Comparison of ENCODE assay signal across 21 mouse cellular contexts in genomic region chr2:32759001-32759400, GRCm38 (mm10). TPM values are rescaled to one million over a fixed set of nuclear protein-coding genes. Genes with fewer than 3 reads are reported as not detected.
DNase-seq lines count a peak whose midpoint lies in the region; ATAC-seq and TF ChIP-seq lines count a peak whose summit lies in the region.
"Had no signal": no experiment of that assay in that cellular context is flagged by ENCODE, and none has a peak within 500 bp of the region (broad histone marks: within the 10 kb centered on the region; RNA-seq: fewer than 3 reads in every experiment).

No protein-coding gene starts in this region.

- no peak for TF ChIP-seq CTCF in kidney, adult 2 months (conservative IDR thresholded peaks at IDR 0.05; ENCODE audit: insufficient read depth, insufficient read length, low read depth, low read length)
- no peak for TF ChIP-seq CTCF in midbrain, postnatal 0 days (IDR thresholded peaks at IDR 0.05)

- no peaks in the 10 kb centered on the region for H3K9me3 ChIP-seq in midbrain, postnatal 0 days (ENCODE audit: low read length)
- no peaks in the 10 kb centered on the region for H3K9me3 ChIP-seq in midbrain, embryonic 14.5 days (ENCODE audit: control insufficient read depth, low read length)
- no peaks in the 10 kb centered on the region for H3K9me3 ChIP-seq in embryonic facial prominence, embryonic 13.5 days
- H3K9me3 ChIP-seq: limb, embryonic 12.5 days; lung, embryonic 15.5 days had no signal

- no peaks in the 10 kb centered on the region; the same call in 1 of the 2 replicates for H3K36me3 ChIP-seq in kidney, adult 2 months (ENCODE audit: control insufficient read depth, insufficient read depth, low read length)
- H3K36me3 ChIP-seq in midbrain, postnatal 0 days (ENCODE audit: insufficient read depth, low read length): peaks cover 37% of the 10 kb centered on the region
- H3K36me3 ChIP-seq in midbrain, embryonic 14.5 days (ENCODE audit: control insufficient read depth, insufficient read depth, low read length): peaks cover 49% of the 10 kb centered on the region
- peaks cover 39% of the 10 kb centered on the region for H3K36me3 ChIP-seq in embryonic facial prominence, embryonic 13.5 days

- 94% methylated on average over 2 of the region's 2 CpGs for WGBS in kidney, adult 2 months
- 82% methylated on average over 2 of the region's 2 CpGs for WGBS in midbrain, postnatal 0 days
- 80% methylated on average over 2 of the region's 2 CpGs for WGBS in midbrain, embryonic 14.5 days
- WGBS in embryonic facial prominence, embryonic 13.5 days: 95% methylated on average over 2 of the region's 2 CpGs

- no peak overlapping the region for H3K4me2 ChIP-seq in midbrain, postnatal 0 days (ENCODE audit: low read depth, low read length, poor library complexity, severe bottlenecking)
- no peak overlapping the region for H3K4me2 ChIP-seq in midbrain, embryonic 14.5 days (ENCODE audit: low read length)
- no peak overlapping the region for H3K4me2 ChIP-seq in embryonic facial prominence, embryonic 13.5 days
- H3K4me2 ChIP-seq: limb, embryonic 12.5 days; lung, embryonic 15.5 days had no signal

- 0 out of 2 replicates have a peak overlapping the region, but pooled peaks have one; percentile 5 for H3K9ac ChIP-seq in midbrain, postnatal 0 days (replicated peaks; ENCODE audit: low read length, poor library complexity, severe bottlenecking)
- H3K9ac ChIP-seq in midbrain, embryonic 14.5 days (replicated peaks; ENCODE audit: low read length): no peak overlapping the region
- peak overlapping the region; percentile 40; the same call in 1 of the 2 replicates for H3K9ac ChIP-seq in embryonic facial prominence, embryonic 13.5 days
- H3K9ac ChIP-seq: limb, embryonic 12.5 days; liver, embryonic 14.5 days; lung, embryonic 15.5 days had no signal

- no peak for ATAC-seq in midbrain, postnatal 0 days (ENCODE audit: low FRiP score)
- ATAC-seq in midbrain, embryonic 14.5 days (ENCODE audit: low FRiP score, low TSS enrichment): no peak
- ATAC-seq in embryonic facial prominence, embryonic 13.5 days (ENCODE audit: insufficient number of reproducible peaks, insufficient read depth, low FRiP score, low TSS enrichment, low read depth): no peak
- no peak for ATAC-seq in inflammation-experienced regulatory T-cells, adult 6 months

- peak; percentile 88 for DNase-seq in heart, adult 11 months
- DNase-seq in heart, postnatal 25 days (ENCODE audit: low spot score): no peak
- no peak for DNase-seq in kidney, adult 2 months
- no peak for DNase-seq in kidney, adult 9 months
- DNase-seq in midbrain, postnatal 0 days (ENCODE audit: low spot score): no peak
- no peak for DNase-seq in midbrain, embryonic 14.5 days
- DNase-seq: adrenal gland, postnatal 36 days; B cell, adult 2 months; cerebellum, adult 2 months; gastrocnemius, postnatal 10 days; heart, adult 18-20 months; layer of hippocampus, adult 9-11 months; lung, postnatal 4 days; spleen, adult 18-20 months; thymus, postnatal 36 days had no signal

- intact Hi-C loops in heart, postnatal 25 days (cut with DNase I): no loop called here

- H3K4me3 ChIP-seq in kidney, adult 2 months (ENCODE audit: insufficient read depth, low read depth, low read length): no peak overlapping the region
- H3K4me3 ChIP-seq in midbrain, postnatal 0 days (ENCODE audit: low read depth, low read length): no peak overlapping the region
- no peak overlapping the region for H3K4me3 ChIP-seq in midbrain, embryonic 14.5 days (replicated peaks; ENCODE audit: low read depth, low read length)
- H3K4me3 ChIP-seq in embryonic facial prominence, embryonic 13.5 days: no peak overlapping the region
- H3K4me3 ChIP-seq: limb, embryonic 12.5 days; lung, embryonic 15.5 days had no signal

- peak overlapping the region; percentile 18; the same call in 1 of the 2 replicates for H3K27ac ChIP-seq in kidney, adult 2 months (ENCODE audit: insufficient read depth, low read depth, low read length)
- no peak overlapping the region for H3K27ac ChIP-seq in midbrain, postnatal 0 days (ENCODE audit: low read depth, low read length)
- no peak overlapping the region for H3K27ac ChIP-seq in midbrain, embryonic 14.5 days (replicated peaks; ENCODE audit: low read depth, low read length)
- H3K27ac ChIP-seq in embryonic facial prominence, embryonic 13.5 days: no peak overlapping the region
- H3K27ac ChIP-seq: limb, embryonic 12.5 days; liver, embryonic 14.5 days; lung, embryonic 15.5 days had no signal

- peaks cover 5% of the 10 kb centered on the region for H3K4me1 ChIP-seq in kidney, adult 2 months (ENCODE audit: control insufficient read depth, insufficient read depth, low read length)
- H3K4me1 ChIP-seq in midbrain, postnatal 0 days (ENCODE audit: insufficient read depth, low read length): no peaks in the 10 kb centered on the region
- peaks cover 12% of the 10 kb centered on the region for H3K4me1 ChIP-seq in midbrain, embryonic 14.5 days (ENCODE audit: control insufficient read depth, insufficient read depth, low read length)
- peaks cover 11% of the 10 kb centered on the region for H3K4me1 ChIP-seq in embryonic facial prominence, embryonic 13.5 days

- TF ChIP-seq POLR2A in kidney, adult 2 months (IDR thresholded peaks at IDR 0.05; ENCODE audit: low read depth, low read length): no peak

- no peaks in the 10 kb centered on the region for H3K27me3 ChIP-seq in kidney, adult 2 months (replicated peaks; ENCODE audit: control insufficient read depth, insufficient read depth, low read length)
- no peaks in the 10 kb centered on the region for H3K27me3 ChIP-seq in midbrain, postnatal 0 days (ENCODE audit: insufficient read depth, low read length)
- no peaks in the 10 kb centered on the region for H3K27me3 ChIP-seq in midbrain, embryonic 14.5 days (ENCODE audit: control insufficient read depth, insufficient read depth, low read length)
- no peaks in the 10 kb centered on the region for H3K27me3 ChIP-seq in embryonic facial prominence, embryonic 13.5 days
- H3K27me3 ChIP-seq: limb, embryonic 12.5 days; lung, embryonic 15.5 days had no signal

RNA-seq across cellular contexts. Expression of gene Tor2a, which starts 2.0 kb away (rescaled TPM):
- 1 to 10 TPM; 8.1 to 8.3 TPM for total RNA-seq in heart, postnatal 25 days (2021)
- polyA plus RNA-seq in kidney, adult 2 months (2012; rRNA removed): 72.5 and 93.3 TPM in 2 replicates
- total RNA-seq in midbrain, postnatal 0 days (2014; rRNA removed): 43.8 and 72.8 TPM in 2 replicates
- 42.0 and 44.9 TPM in 2 replicates for polyA plus RNA-seq in midbrain, postnatal 0 days (2015; fragmentation: Nextera tagmentation; extraction: Ambion mirVana)
- 50.5 and 51.1 TPM in 2 replicates for polyA plus RNA-seq in midbrain, embryonic 14.5 days (2014; fragmentation: Nextera tagmentation; extraction: Ambion mirVana)
- polyA plus RNA-seq in embryonic facial prominence, embryonic 13.5 days (2015; fragmentation: Nextera tagmentation; extraction: Ambion mirVana): 65.1 and 72.3 TPM in 2 replicates
- polyA plus RNA-seq in inflammation-experienced regulatory T-cells, adult 6 months (2017; shearing (Covaris generic)): 10 to 100 TPM; 56.4 to 69.0 (median 67.4) TPM

RNA-seq across cellular contexts. Expression of gene Ttc16, which starts 16.4 kb away (rescaled TPM):
- total RNA-seq in heart, postnatal 25 days (2021): under 1 TPM; 0.10 to 0.17 TPM
- polyA plus RNA-seq in kidney, adult 2 months (2012; rRNA removed): 1.1 TPM in 2 replicates
- 0.90 and 3.2 TPM in 2 replicates for total RNA-seq in midbrain, postnatal 0 days (2014; rRNA removed)
- 0.32 and 0.44 TPM in 2 replicates for polyA plus RNA-seq in midbrain, postnatal 0 days (2015; fragmentation: Nextera tagmentation; extraction: Ambion mirVana)
- polyA plus RNA-seq in midbrain, embryonic 14.5 days (2014; fragmentation: Nextera tagmentation; extraction: Ambion mirVana): 0.41 and 0.80 TPM in 2 replicates
- 0.21 and 0.29 TPM in 2 replicates for polyA plus RNA-seq in embryonic facial prominence, embryonic 13.5 days (2015; fragmentation: Nextera tagmentation; extraction: Ambion mirVana)
- polyA plus RNA-seq in inflammation-experienced regulatory T-cells, adult 6 months (2017; shearing (Covaris generic)): 1 to 10 TPM in 1 of 3 experiments, under 1 TPM in 2; 0.55 to 1.8 (median 0.95) TPM
- total RNA-seq: hematopoietic stem cell, adult 5-6 weeks had no signal

RNA-seq across cellular contexts. Expression of gene Ptrh1, which starts 16.6 kb away (rescaled TPM):
- total RNA-seq in heart, postnatal 25 days (2021): 1 to 10 TPM; 2.6 to 4.2 TPM
- polyA plus RNA-seq in kidney, adult 2 months (2012; rRNA removed): 8.0 and 11.8 TPM in 2 replicates
- total RNA-seq in midbrain, postnatal 0 days (2014; rRNA removed): 2.1 and 2.7 TPM in 2 replicates
- polyA plus RNA-seq in midbrain, postnatal 0 days (2015; fragmentation: Nextera tagmentation; extraction: Ambion mirVana): 3.8 and 3.9 TPM in 2 replicates
- 3.5 TPM in 2 replicates for polyA plus RNA-seq in midbrain, embryonic 14.5 days (2014; fragmentation: Nextera tagmentation; extraction: Ambion mirVana)
- 4.6 and 5.8 TPM in 2 replicates for polyA plus RNA-seq in embryonic facial prominence, embryonic 13.5 days (2015; fragmentation: Nextera tagmentation; extraction: Ambion mirVana)
- 1 to 10 TPM; 6.5 to 9.3 (median 8.1) TPM for polyA plus RNA-seq in inflammation-experienced regulatory T-cells, adult 6 months (2017; shearing (Covaris generic))

RNA-seq across cellular contexts. Expression of gene 6330409D20Rik, which starts 18.2 kb away (rescaled TPM):
- total RNA-seq in heart, postnatal 25 days (2021): not detected
- not detected in 2 replicates for polyA plus RNA-seq in kidney, adult 2 months (2012; rRNA removed)
- total RNA-seq in midbrain, postnatal 0 days (2014; rRNA removed): 2.5 and 3.8 TPM in 2 replicates
- polyA plus RNA-seq in midbrain, postnatal 0 days (2015; fragmentation: Nextera tagmentation; extraction: Ambion mirVana): 3.7 and 4.0 TPM in 2 replicates
- polyA plus RNA-seq in midbrain, embryonic 14.5 days (2014; fragmentation: Nextera tagmentation; extraction: Ambion mirVana): 3.2 and 4.6 TPM in 2 replicates
- polyA plus RNA-seq in embryonic facial prominence, embryonic 13.5 days (2015; fragmentation: Nextera tagmentation; extraction: Ambion mirVana): 0.34 and 0.58 TPM in 2 replicates
- 1 to 10 TPM in 2 of 3 experiments, not detected in 1; 1.2 to 1.3 TPM for polyA plus RNA-seq in inflammation-experienced regulatory T-cells, adult 6 months (2017; shearing (Covaris generic))
- total RNA-seq: adrenal gland, postnatal 36 days; gastrocnemius, postnatal 10 days; heart, adult 18-20 months; hematopoietic stem cell, adult 5-6 weeks had no signal
- polyA plus RNA-seq: limb, embryonic 12.5 days had no signal

RNA-seq across cellular contexts. Expression of gene Cfap157, which starts 25.2 kb away (rescaled TPM):
- not detected for total RNA-seq in heart, postnatal 25 days (2021)
- polyA plus RNA-seq in kidney, adult 2 months (2012; rRNA removed): 0.12 TPM in 1 of 2 replicates, not detected in the other
- total RNA-seq in midbrain, postnatal 0 days (2014; rRNA removed): 0.19 and 1.4 TPM in 2 replicates
- polyA plus RNA-seq in midbrain, postnatal 0 days (2015; fragmentation: Nextera tagmentation; extraction: Ambion mirVana): 0.48 and 1.1 TPM in 2 replicates
- 0.38 and 0.39 TPM in 2 replicates for polyA plus RNA-seq in midbrain, embryonic 14.5 days (2014; fragmentation: Nextera tagmentation; extraction: Ambion mirVana)
- polyA plus RNA-seq in embryonic facial prominence, embryonic 13.5 days (2015; fragmentation: Nextera tagmentation; extraction: Ambion mirVana): 0.87 and 1.5 TPM in 2 replicates
- 1 to 10 TPM in 1 of 3 experiments, under 1 TPM in 1, not detected in 1; 0.53 to 1.3 TPM for polyA plus RNA-seq in inflammation-experienced regulatory T-cells, adult 6 months (2017; shearing (Covaris generic))
- total RNA-seq: adrenal gland, postnatal 36 days; gastrocnemius, postnatal 10 days; heart, adult 18-20 months; hematopoietic stem cell, adult 5-6 weeks had no signal
- polyA plus RNA-seq: liver, embryonic 14.5 days had no signal
